ENCODE assay signal across 8 mouse cellular contexts in the genomic region with DNA sequence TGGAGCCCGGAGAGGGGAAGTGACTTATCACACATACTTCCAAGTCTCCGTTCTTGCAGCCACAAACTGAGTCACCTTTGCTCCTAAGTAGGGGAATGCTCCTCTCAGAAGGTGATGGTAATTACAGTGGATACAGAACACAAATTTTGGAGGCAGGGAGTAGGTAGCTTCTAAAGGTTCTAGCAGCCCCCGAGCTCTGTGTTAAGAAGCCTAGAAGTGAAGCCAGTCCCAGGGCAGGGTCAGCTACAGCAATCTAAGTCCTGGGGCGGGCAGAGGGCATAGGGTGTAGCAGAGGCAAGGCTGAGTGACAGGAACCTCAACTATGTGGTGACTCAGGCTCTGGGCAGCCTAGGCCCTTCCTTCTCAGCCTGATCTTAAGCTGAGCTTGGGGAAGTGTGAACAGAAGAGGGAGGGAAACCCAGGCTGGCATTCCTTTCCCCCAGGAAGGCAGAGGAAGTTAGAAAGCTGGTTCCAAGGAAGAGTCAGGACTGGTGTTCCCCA. TPM values are rescaled to one million over a fixed set of nuclear protein-coding genes. Genes with fewer than 3 reads are reported as not detected.
DNase-seq lines count a peak whose midpoint lies in the region; ATAC-seq and TF ChIP-seq lines count a peak whose summit lies in the region.

No protein-coding gene starts in this region.

- H3K27me3 ChIP-seq in liver, postnatal 0 days (ENCODE audit: insufficient read depth, low read length), result no peaks in the 10 kb centered on the region

- peaks cover 13% of the 10 kb centered on the region for H3K36me3 ChIP-seq in liver, postnatal 0 days (replicated peaks; ENCODE audit: insufficient read depth, low read length)

- H3K4me2 ChIP-seq in liver, postnatal 0 days (ENCODE audit: low read depth, low read length), result no peak overlapping the region

- peak overlapping the region; percentile 9; the same call in 1 of the 2 replicates for H3K9ac ChIP-seq in liver, postnatal 0 days (replicated peaks)

- H3K9me3 ChIP-seq in liver, postnatal 0 days (ENCODE audit: low read length), result no peaks in the 10 kb centered on the region

- no peak overlapping the region for H3K4me3 ChIP-seq in liver, postnatal 0 days (ENCODE audit: low read depth, low read length)
- no peak overlapping the region for H3K4me3 ChIP-seq in layer of hippocampus, adult 2 months
- H3K4me3 ChIP-seq in left cerebral cortex, adult 2 months, result no peak overlapping the region

- intact Hi-C loops in left cerebral cortex, adult 2 months (cut with DNase I), result no loop called here

- H3K27ac ChIP-seq in liver, postnatal 0 days (ENCODE audit: low read depth), result peak overlapping the region; percentile 52; the same call in 1 of the 2 replicates
- no peak overlapping the region for H3K27ac ChIP-seq in layer of hippocampus, adult 2 months
- H3K27ac ChIP-seq in left cerebral cortex, adult 2 months, result no peak overlapping the region

- TF ChIP-seq EP300 in liver, postnatal 0 days (IDR thresholded peaks at IDR 0.05; ENCODE audit: low read depth), result no peak

- peak; percentile 75 to 89 for DNase-seq in adrenal gland, adult (ENCODE audit: inconsistent age in 2 of 2, low spot score in 1 of 2)
- no peak for DNase-seq in adrenal gland, postnatal 4 days (ENCODE audit: low spot score in 2 of 2)
- DNase-seq in 3T3-L1 (ENCODE audit: low read depth, low spot score), result peak; percentile 99
- peak; percentile 86 for DNase-seq in fibroblast of lung, adult 2 months (ENCODE audit: low read depth)
- no peak for DNase-seq in liver, postnatal 0 days
- no peak for DNase-seq in layer of hippocampus, adult 2 months (ENCODE audit: low spot score in 2 of 2)
- no peak for DNase-seq in embryo, embryonic 10.5 days (ENCODE audit: low spot score)
- DNase-seq in left cerebral cortex, adult 2 months (ENCODE audit: extremely low spot score in 1 of 2, low spot score in 2 of 2), result no peak

- 23% methylated on average over 4 of the region's 4 CpGs for WGBS in liver, postnatal 0 days (ENCODE audit: insufficient replicate concordance)

- peak; percentile 63 for ATAC-seq in liver, postnatal 0 days

- no peak for TF ChIP-seq CTCF in liver, postnatal 0 days (IDR thresholded peaks at IDR 0.05; ENCODE audit: low read depth)
- no peak for TF ChIP-seq CTCF in layer of hippocampus, adult 2 months (conservative IDR thresholded peaks at IDR 0.05)
- TF ChIP-seq CTCF in left cerebral cortex, adult 2 months (IDR thresholded peaks at IDR 0.05), result no peak

- H3K4me1 ChIP-seq in liver, postnatal 0 days (ENCODE audit: insufficient read depth), result peaks cover 40% of the 10 kb centered on the region

RNA-seq across cellular contexts. Expression of a gene that starts 5.9 kb away (rescaled TPM):
- total RNA-seq in adrenal gland, postnatal 4 days (2021), result 100 to 1,000 TPM; 125 to 131 TPM
- 3.5 and 4.0 TPM in 2 replicates for polyA plus RNA-seq in liver, postnatal 0 days (2015; fragmentation: Nextera tagmentation; extraction: Ambion mirVana)
- 10 to 100 TPM; 19.4 to 21.9 TPM for total RNA-seq in layer of hippocampus, adult 2 months (2021)
- 10 to 100 TPM; 22.5 to 32.2 TPM for total RNA-seq in left cerebral cortex, adult 2 months (2021)

RNA-seq across cellular contexts. Expression of a gene that starts 16.4 kb away (rescaled TPM):
- 100 to 1,000 TPM; 505 to 508 TPM for total RNA-seq in adrenal gland, postnatal 4 days (2021)
- polyA plus RNA-seq in liver, postnatal 0 days (2015; fragmentation: Nextera tagmentation; extraction: Ambion mirVana), result 129 and 134 TPM in 2 replicates
- total RNA-seq in layer of hippocampus, adult 2 months (2021), result 100 to 1,000 TPM; 238 to 242 TPM
- total RNA-seq in left cerebral cortex, adult 2 months (2021), result 100 to 1,000 TPM; 228 to 236 TPM

RNA-seq across cellular contexts. Expression of a gene that starts 29.6 kb away (rescaled TPM):
- total RNA-seq in adrenal gland, postnatal 4 days (2021), result 10 to 100 TPM; 23.2 to 26.9 TPM
- 9.0 and 10.7 TPM in 2 replicates for polyA plus RNA-seq in liver, postnatal 0 days (2015; fragmentation: Nextera tagmentation; extraction: Ambion mirVana)
- 10 to 100 TPM; 20.7 to 20.8 TPM for total RNA-seq in layer of hippocampus, adult 2 months (2021)
- 10 to 100 TPM; 21.4 to 22.4 TPM for total RNA-seq in left cerebral cortex, adult 2 months (2021)

RNA-seq across cellular contexts. Expression of a gene that starts 41.5 kb away (rescaled TPM):
- total RNA-seq in adrenal gland, postnatal 4 days (2021), result 100 to 1,000 TPM; 141 to 144 TPM
- polyA plus RNA-seq in liver, postnatal 0 days (2015; fragmentation: Nextera tagmentation; extraction: Ambion mirVana), result 43.0 and 45.7 TPM in 2 replicates
- 10 to 100 TPM; 58.0 to 68.7 TPM for total RNA-seq in layer of hippocampus, adult 2 months (2021)
- 10 to 100 TPM; 55.5 to 55.6 TPM for total RNA-seq in left cerebral cortex, adult 2 months (2021)

RNA-seq across cellular contexts. Expression of a gene that starts 53.8 kb away (rescaled TPM):
- 10 to 100 TPM; 65.2 to 72.1 TPM for total RNA-seq in adrenal gland, postnatal 4 days (2021)
- 8.0 and 9.5 TPM in 2 replicates for polyA plus RNA-seq in liver, postnatal 0 days (2015; fragmentation: Nextera tagmentation; extraction: Ambion mirVana)
- total RNA-seq in layer of hippocampus, adult 2 months (2021), result 10 to 100 TPM; 11.5 to 11.7 TPM
- 10 to 100 TPM; 11.0 to 13.7 TPM for total RNA-seq in left cerebral cortex, adult 2 months (2021)

Comparison
In these comparisons a context has a peak if more than half of its experiments do, and no peak if none do; other contexts are left out.
1. DNase-seq: peak in adrenal gland, adult (2 of 2), 3T3-L1 (single experiment) and fibroblast of lung, adult 2 months (single experiment); none in adrenal gland, postnatal 4 days (0 of 2), liver, postnatal 0 days (single experiment), layer of hippocampus, adult 2 months (0 of 2), embryo, embryonic 10.5 days (single experiment) and left cerebral cortex, adult 2 months (0 of 2).